Mouse (Mus musculus): ENCODE results near the gene Fndc3c1. TPM values are rescaled to one million over a fixed set of nuclear protein-coding genes. Genes with fewer than 3 reads are reported as not detected.
"Not testable (repeated sequence)": the region's sequence is repeated elsewhere in the genome, so short reads cannot be mapped to it uniquely, and the experiment has no call there.

The Fndc3c1 gene
- 1 to 10 TPM in 1 of 2 experiments, under 1 TPM in 1; 0.64 to 1.4 TPM for total RNA-seq (2021)
- long read RNA-seq, experiment 1: 0 reads
- long read RNA-seq, experiment 2, partial matches to known transcripts: 1 of 1 reads
- long read RNA-seq, experiment 2, other reads (novel, unspliced or antisense): 0 of 1 reads

GRCm38 (mm10) chrX:106485101-106485651 lies at the start of gene Fndc3c1:
Fndc3c1 (minus strand) TSS chrX:106485401.
- no peak for DNase-seq
- intact Hi-C loops (cut with DNase I): no loop called here

GRCm38 (mm10) chrX:106486451-106486850 lies 1.2 kb upstream of the Fndc3c1 start:
- DNase-seq: no peak
- intact Hi-C loops (cut with DNase I): no loop called here

- intact Hi-C loops (cut with DNase I): no loop called here
- no peak for DNase-seq
These were observed 470 bp upstream of the Fndc3c1 start for GRCm38 (mm10) chrX:106485671-106486070.

- intact Hi-C loops (cut with DNase I); DNase-seq: not testable (repeated sequence)
These were observed 5.3 kb downstream of the Fndc3c1 start for GRCm38 (mm10) chrX:106479891-106480290.

- intact Hi-C loops (cut with DNase I): no loop called here
- no peak for DNase-seq
These were observed 99.9 kb downstream of the Fndc3c1 start for GRCm38 (mm10) chrX:106385304-106385703.

GRCm38 (mm10) chrX:106380608-106381007 lies 104.6 kb downstream of the Fndc3c1 start:
- DNase-seq: no peak
- intact Hi-C loops (cut with DNase I): no loop called here

Small RNA genes within 50 kb of the gene (microRNA-seq; reads per million reads assigned to microRNA genes)
- gene Gm27428: 0 reads per million in 2 experiments

Other genes starting within 250 kb of the Fndc3c1 start
- gene Fnd3c2, start 230.0 kb downstream of the Fndc3c1 start, total RNA-seq (2021): not detected
- not detected for gene Gm5127, start 97.8 kb upstream of the Fndc3c1 start, total RNA-seq (2021)
- gene Cysltr1, start 118.3 kb upstream of the Fndc3c1 start, total RNA-seq (2021): under 1 TPM; 0.17 to 0.33 TPM

All from gastrocnemius, postnatal 36 days (tissue).